Mouse (Mus musculus) intestine, postnatal 0 days (tissue): Measurements from ENCODE around the gene Snapc4. TPM values are rescaled to one million over a fixed set of nuclear protein-coding genes. Genes with fewer than 3 reads are reported as not detected.

Source experiments
- ATAC-seq: fragments of 200-750 bp; cut with Nextera tagmentation; 2 replicates; pipeline ENCODE4 v1.8.0; 2017; ENCODE audit warnings: mild to moderate bottlenecking, moderate TSS enrichment, moderate library complexity
- H3K27ac ChIP-seq: fragments of 300-500 bp; sonication (generic); 2 replicates; pipeline ENCODE4 v1.5.1; 2014; ENCODE audit warnings: mild to moderate bottlenecking, low read depth, low read length, moderate library complexity
- H3K27me3 ChIP-seq: fragments of 300-500 bp; sonication (generic); replicated peaks from 2 replicates; pipeline ENCODE4 v1.6.1; 2014; ENCODE audit warnings: low read length, mixed read lengths; ENCODE audit not compliant: control insufficient read depth, insufficient read depth
- H3K36me3 ChIP-seq: fragments of 300-500 bp; sonication (generic); 2 replicates; pipeline ENCODE4 v1.6.1; 2014; ENCODE audit warnings: mild to moderate bottlenecking, moderate library complexity; ENCODE audit not compliant: control insufficient read depth, insufficient read depth
- H3K4me1 ChIP-seq: fragments of 300-500 bp; sonication (generic); replicated peaks from 2 replicates; pipeline ENCODE4 v1.6.1; 2014; ENCODE audit warnings: antibody characterized with exemption, low read length, mixed read lengths; ENCODE audit not compliant: control insufficient read depth, insufficient read depth
- H3K4me2 ChIP-seq: fragments of 300-500 bp; sonication (generic); replicated peaks from 2 replicates; pipeline ENCODE4 v1.6.1; 2014; ENCODE audit warnings: low read depth, mild to moderate bottlenecking, moderate library complexity
- H3K4me3 ChIP-seq: fragments of 300-500 bp; sonication (generic); 2 replicates; pipeline ENCODE4 v1.5.1; 2014; ENCODE audit warnings: low read depth, low read length
- H3K9ac ChIP-seq: fragments of 300-500 bp; sonication (generic); 2 replicates; pipeline ENCODE4 v1.6.1; 2014; ENCODE audit warnings: mild to moderate bottlenecking, low read depth, low read length
- H3K9me3 ChIP-seq: fragments of 300-500 bp; sonication (generic); 2 replicates; pipeline ENCODE4 v1.6.1; 2016; ENCODE audit warnings: mixed run types; ENCODE audit not compliant: control insufficient read depth
- CTCF ChIP-seq: sonication (generic); IDR thresholded peaks from 2 replicates; pipeline ENCODE4 v1.5.1; 2016; ENCODE audit warnings: low read depth, mild to moderate bottlenecking, control low read depth, antibody characterized with exemption, moderate library complexity
- WGBS: fragments of 180-500 bp; shearing (Covaris S2); extraction: QIAGEN DNeasy Blood & Tissue Kit; methylation state at CpG from one replicate; pipeline ENCODE4 v1.1.7; 2014; 5-methylcytosine and 5-hydroxymethylcytosine counted together
- polyA plus RNA-seq: library from polyadenylated mRNA; unstranded; fragments of >200 nt; fragmentation: Nextera tagmentation; extraction: Ambion mirVana; gene quantifications from 2 replicates; pipeline ENCODE4 v1.2.1, GENCODE M21; 2015

Snapc4 gene
- polyA plus RNA-seq, 1 experiment from 2014 or later, result 5.6 TPM

- H3K4me2 ChIP-seq, result peak within 1 kb of the TSS; percentile 85
- WGBS, result 1% methylated on average over 60 of the region's 66 CpGs
- TF ChIP-seq CTCF, result 0 out of 2 replicates have a peak, but pooled peaks have one; percentile 16
Observed at GRCm38 (mm10) chr2:26315072-26315924, 65.2 kb downstream of the Snapc4 start, which contains the start of gene Gpsm1. TSS of gene Gpsm1 (plus strand) at chr2:26315515.

GRCm38 (mm10) chr2:26314281-26315071, 66.0 kb downstream of the Snapc4 start:
- H3K36me3 ChIP-seq, result no peaks in the 10 kb centered on the region
- H3K9me3 ChIP-seq, result no peaks in the 10 kb centered on the region
- TF ChIP-seq CTCF, result no peak
- H3K4me1 ChIP-seq, result 0 out of 2 replicates have a peak, but pooled peaks cover 2% of the 10 kb centered on the region
- ATAC-seq, result no peak
- peak overlapping the region; percentile 85 for H3K4me2 ChIP-seq
- peak overlapping the region; percentile 71; the same call in 1 of the 2 replicates for H3K27ac ChIP-seq
- H3K9ac ChIP-seq, result no peak overlapping the region
- no peaks in the 10 kb centered on the region for H3K27me3 ChIP-seq
- WGBS, result 57% methylated on average over 13 of the region's 13 CpGs
- no peak overlapping the region for H3K4me3 ChIP-seq

More at GRCm38 (mm10) chr2:26315072-26315924, 65.2 kb downstream of the Snapc4 start, which contains the start of gene Gpsm1:
- Histone ChIP-seq H3K4me1 (0 out of 2 replicates have a peak, but pooled peaks cover 2% of the 10 kb centered on the region), H3K9ac (peak within 1 kb of the TSS; percentile 66), H3K9me3 (no peaks in the 10 kb centered on the region), H3K36me3 (no peaks in the 10 kb centered on the region), H3K27me3 (no peaks in the 10 kb centered on the region), H3K4me3 (peak within 1 kb of the TSS; percentile 72), H3K27ac (peak within 1 kb of the TSS; percentile 71)
- ATAC-seq, result peak; percentile 66

DNA sequence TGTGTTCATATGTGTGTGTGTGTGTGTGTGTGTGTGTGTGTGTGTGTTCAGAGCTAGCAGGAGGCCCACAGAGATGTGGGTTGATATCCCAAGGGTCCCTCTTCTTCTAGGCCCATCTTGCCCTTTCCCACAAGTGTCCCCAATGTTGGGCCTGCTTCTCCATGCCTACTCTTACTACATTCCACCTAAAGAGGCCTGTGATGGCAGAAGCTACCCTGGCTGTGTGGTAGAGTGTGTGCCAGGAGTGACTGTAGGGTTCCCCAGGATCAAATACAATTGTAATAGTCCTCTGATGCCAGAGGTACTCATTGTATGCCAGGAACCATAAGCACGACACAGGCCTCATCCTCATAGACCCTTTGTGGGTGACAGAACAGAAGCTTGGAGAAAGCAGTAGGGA, 67.1 kb downstream of the Snapc4 start:
- Histone ChIP-seq H3K4me2 (no peak overlapping the region), H3K27ac (no peak overlapping the region), H3K9me3 (no peaks in the 10 kb centered on the region), H3K4me1 (0 out of 2 replicates have a peak, but pooled peaks cover 2% of the 10 kb centered on the region), H3K4me3 (no peak overlapping the region), H3K9ac (no peak overlapping the region), H3K27me3 (no peaks in the 10 kb centered on the region), H3K36me3 (no peaks in the 10 kb centered on the region)
- ATAC-seq, result no peak
- no peak for TF ChIP-seq CTCF
- 93% methylated on average over 1 of the region's 1 CpGs for WGBS

- no peak for ATAC-seq
- Histone ChIP-seq H3K36me3 (no peaks in the 10 kb centered on the region), H3K4me3 (no peak overlapping the region), H3K9me3 (no peaks in the 10 kb centered on the region), H3K4me1 (0 out of 2 replicates have a peak, but pooled peaks cover 2% of the 10 kb centered on the region), H3K9ac (no peak overlapping the region), H3K27me3 (no peaks in the 10 kb centered on the region), H3K27ac (no peak overlapping the region), H3K4me2 (no peak overlapping the region)
- peak; percentile 62 for TF ChIP-seq CTCF
- 53% methylated on average over 2 of the region's 2 CpGs for WGBS
Observed at GRCm38 (mm10) chr2:26312812-26313211, 67.6 kb downstream of the Snapc4 start.

Other genes starting within 250 kb of the Snapc4 start
- 0.10 TPM in 1 of 2 replicates, not detected in the other for gene Lhx3, start 172.4 kb downstream of the Snapc4 start, polyA plus RNA-seq
- 7.0 and 7.5 TPM in 2 replicates for gene Qsox2, start 143.1 kb downstream of the Snapc4 start, polyA plus RNA-seq
- 0.09 and 0.21 TPM in 2 replicates for gene Ccdc187, start 86.1 kb downstream of the Snapc4 start, polyA plus RNA-seq
- gene Gpsm1, start 65.1 kb downstream of the Snapc4 start, polyA plus RNA-seq, result 6.3 and 6.9 TPM in 2 replicates
- gene Dnlz, start 28.5 kb downstream of the Snapc4 start, polyA plus RNA-seq, result 16.4 and 17.0 TPM in 2 replicates
- 0.26 and 0.33 TPM in 2 replicates for gene Card9, start 19.7 kb downstream of the Snapc4 start, polyA plus RNA-seq
- 45.6 and 49.3 TPM in 2 replicates for gene Entr1, start 8.7 kb upstream of the Snapc4 start, polyA plus RNA-seq
- 46.4 and 47.6 TPM in 2 replicates for gene Pmpca, start 8.7 kb upstream of the Snapc4 start, polyA plus RNA-seq
- 6.8 TPM in 2 replicates for gene Inpp5e, start 28.6 kb upstream of the Snapc4 start, polyA plus RNA-seq
- 17.4 and 18.3 TPM in 2 replicates for gene Sec16a, start 64.6 kb upstream of the Snapc4 start, polyA plus RNA-seq
- gene Notch1, start 136.0 kb upstream of the Snapc4 start, polyA plus RNA-seq, result 3.6 and 3.7 TPM in 2 replicates
- gene Egfl7, start 199.4 kb upstream of the Snapc4 start, polyA plus RNA-seq, result 54.4 and 65.2 TPM in 2 replicates
- gene Gm20532, start 206.0 kb upstream of the Snapc4 start, polyA plus RNA-seq, result not detected in 2 replicates
- 124 and 128 TPM in 2 replicates for gene Agpat2, start 223.8 kb upstream of the Snapc4 start, polyA plus RNA-seq
- gene Fam69b, start 247.8 kb upstream of the Snapc4 start, polyA plus RNA-seq, result 6.8 and 6.9 TPM in 2 replicates